Mouse (Mus musculus) adrenal gland, adult 18-20 months (tissue): ENCODE results near the gene Rxfp1. TPM values are rescaled to one million over a fixed set of nuclear protein-coding genes. Genes with fewer than 3 reads are reported as not detected.

ENCODE experiments used
- DNase-seq, 2 experiments: peaks; one replicate each; pipeline ENCODE4 v3.0.0; 2021 to 2022; ENCODE audit warnings: low spot score in 2 of 2
- total RNA-seq, 2 experiments: library from RNA; stranded (reverse); gene quantifications; 1 replicate in 1 of 2; 2 replicates in 1 of 2; pipeline ENCODE4 v1.2.3; 2021

The Rxfp1 gene
- total RNA-seq, 2 experiments from 2014 or later: not detected

- peak; percentile 43 to 52 for DNase-seq
Measured at GRCm38 (mm10) chr3:79673082-79673481, 64.6 kb downstream of the Rxfp1 start.

GRCm38 (mm10) chr3:79672188-79672587, 65.5 kb downstream of the Rxfp1 start:
- no peak for DNase-seq

GRCm38 (mm10) chr3:79670556-79670955, 67.1 kb downstream of the Rxfp1 start:
- no peak for DNase-seq

GRCm38 (mm10) chr3:79664787-79665408, 72.8 kb downstream of the Rxfp1 start:
- DNase-seq: peak; percentile 24 to 50

GRCm38 (mm10) chr3:79656682-79657081, 81.0 kb downstream of the Rxfp1 start:
- DNase-seq: no peak

GRCm38 (mm10) chr3:79652129-79652528, 85.6 kb downstream of the Rxfp1 start:
- DNase-seq: no peak

GRCm38 (mm10) chr3:79629416-79629730, 108.3 kb downstream of the Rxfp1 start, which contains the start of gene Etfdh:
Gene Etfdh, minus strand, starts transcription at chr3:79629500.
- DNase-seq: peak in 1 of 2 experiments; percentile 49

GRCm38 (mm10) chr3:79628561-79629415, 108.9 kb downstream of the Rxfp1 start, which contains the start of gene 4930579G24Rik:
Gene 4930579G24Rik, plus strand, starts transcription at chr3:79629079.
- DNase-seq: peak; percentile 82 to 87

GRCm38 (mm10) chr3:79628182-79628560, 109.5 kb downstream of the Rxfp1 start:
- DNase-seq: no peak

- no peak for DNase-seq
Measured at GRCm38 (mm10) chr3:79627484-79628181, 110.0 kb downstream of the Rxfp1 start.

GRCm38 (mm10) chr3:79609886-79610285, 127.8 kb downstream of the Rxfp1 start:
- no peak for DNase-seq

- no peak for DNase-seq
Measured at GRCm38 (mm10) chr3:79595468-79595867, 142.2 kb downstream of the Rxfp1 start.

- no peak for DNase-seq
Measured at GRCm38 (mm10) chr3:79591793-79592471, 145.7 kb downstream of the Rxfp1 start.

Other genes starting within 250 kb of the Rxfp1 start
- gene Fnip2, start 170.1 kb downstream of the Rxfp1 start, total RNA-seq: 10 to 100 TPM in 1 of 2 experiments, 1 to 10 TPM in 1; 8.4 to 12.7 TPM
- 10 to 100 TPM; 61.4 to 63.0 TPM for gene Ppid, start 146.5 kb downstream of the Rxfp1 start, total RNA-seq
- 1 to 10 TPM; 1.7 to 2.0 TPM for gene 4930579G24Rik, start 108.8 kb downstream of the Rxfp1 start, total RNA-seq
- 100 to 1,000 TPM; 221 to 262 TPM for gene Etfdh, start 108.4 kb downstream of the Rxfp1 start, total RNA-seq
- 10 to 100 TPM in 1 of 2 experiments, 1 to 10 TPM in 1; 3.3 to 10.1 TPM for gene Tmem144, start 114.9 kb upstream of the Rxfp1 start, total RNA-seq
- gene Fam198b, start 146.7 kb upstream of the Rxfp1 start, total RNA-seq: 1 to 10 TPM; 7.4 to 7.8 TPM